Mouse (Mus musculus) forebrain, embryonic 13.5 days (tissue): ENCODE results near the gene Nup93. TPM values are rescaled to one million over a fixed set of nuclear protein-coding genes. Genes with fewer than 3 reads are reported as not detected.

Source experiments
- ATAC-seq: fragments of 200-750 bp; cut with Nextera tagmentation; 2 replicates; pipeline ENCODE4 v1.8.0; 2017
- H3K27ac ChIP-seq: fragments of 300-500 bp; sonication (generic); 2 replicates; pipeline ENCODE4 v1.5.1; 2015; ENCODE audit warnings: inconsistent platforms, mild to moderate bottlenecking, moderate library complexity
- H3K27me3 ChIP-seq: fragments of 300-500 bp; sonication (generic); 2 replicates; pipeline ENCODE4 v1.6.1; 2015; ENCODE audit warnings: mild to moderate bottlenecking, inconsistent platforms
- H3K36me3 ChIP-seq: fragments of 300-500 bp; sonication (generic); 2 replicates; pipeline ENCODE4 v1.6.1; 2015; ENCODE audit warnings: mild to moderate bottlenecking, inconsistent platforms; ENCODE audit not compliant: poor library complexity, severe bottlenecking
- H3K4me1 ChIP-seq: fragments of 300-500 bp; sonication (generic); 2 replicates; pipeline ENCODE4 v1.6.1; 2015; ENCODE audit warnings: inconsistent platforms
- H3K4me2 ChIP-seq: fragments of 300-500 bp; sonication (generic); 2 replicates; pipeline ENCODE4 v1.6.1; 2015; ENCODE audit warnings: inconsistent platforms, mild to moderate bottlenecking, moderate library complexity
- H3K4me3 ChIP-seq: fragments of 300-500 bp; sonication (generic); 2 replicates; pipeline ENCODE4 v1.5.1; 2015; ENCODE audit warnings: mild to moderate bottlenecking, inconsistent platforms
- H3K9ac ChIP-seq: fragments of 300-500 bp; sonication (generic); 2 replicates; pipeline ENCODE4 v1.6.1; 2015; ENCODE audit warnings: mild to moderate bottlenecking, inconsistent platforms
- H3K9me3 ChIP-seq: fragments of 300-500 bp; sonication (generic); replicated peaks from 2 replicates; pipeline ENCODE4 v1.6.1; 2016; ENCODE audit warnings: inconsistent platforms
- WGBS: fragments of 180-500 bp; shearing (Covaris S2); methylation state at CpG from one replicate; pipeline ENCODE4 v1.1.7; 2015; 5-methylcytosine and 5-hydroxymethylcytosine counted together
- polyA plus RNA-seq: library from polyadenylated mRNA; unstranded; fragments of >200 nt; fragmentation: Nextera tagmentation; extraction: Ambion mirVana; gene quantifications from 2 replicates; pipeline ENCODE4 v1.2.1, GENCODE M21; 2015

The Nup93 gene
- polyA plus RNA-seq, 1 experiment from 2014 or later = 83.6 TPM

- 86% methylated on average over 7 of the region's 7 CpGs for WGBS
- Histone ChIP-seq H3K4me1 (no peaks in the 10 kb centered on the region), H3K4me2 (no peak overlapping the region), H3K27me3 (no peaks in the 10 kb centered on the region), H3K4me3 (no peak overlapping the region), H3K27ac (no peak overlapping the region), H3K36me3 (no peaks in the 10 kb centered on the region), H3K9ac (no peak overlapping the region), H3K9me3 (no peaks in the 10 kb centered on the region)
- ATAC-seq = no peak
Observed at GRCm38 (mm10) chr8:94340796-94341195, 126.4 kb downstream of the Nup93 start.

DNA sequence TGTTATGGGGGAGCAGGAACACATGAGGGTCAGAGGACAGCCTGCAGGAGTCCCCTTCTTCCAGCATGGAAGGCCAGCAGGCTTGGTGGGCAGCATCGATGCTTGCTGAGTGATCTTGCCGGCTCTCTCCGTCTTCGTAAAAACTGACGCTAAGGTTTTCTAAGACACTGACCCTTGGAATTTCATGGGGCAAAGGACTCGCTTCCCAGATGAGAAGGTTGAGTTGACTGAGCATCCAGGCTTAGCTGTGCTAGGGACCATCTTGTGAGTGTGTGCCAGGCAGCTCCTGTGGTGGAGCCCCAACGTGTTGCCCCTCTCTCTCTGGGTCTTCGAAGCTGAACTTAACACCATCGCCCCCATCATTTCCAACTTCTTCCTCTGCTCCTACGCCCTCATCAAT is 128.3 kb downstream of the Nup93 start:
- Histone ChIP-seq H3K36me3 (no peaks in the 10 kb centered on the region), H3K4me1 (no peaks in the 10 kb centered on the region), H3K9ac (no peak overlapping the region; the same call in 1 of the 2 replicates), H3K27me3 (no peaks in the 10 kb centered on the region), H3K4me3 (no peak overlapping the region), H3K27ac (no peak overlapping the region), H3K4me2 (no peak overlapping the region), H3K9me3 (no peaks in the 10 kb centered on the region)
- no peak for ATAC-seq
- WGBS = 92% methylated on average over 10 of the region's 10 CpGs

DNA sequence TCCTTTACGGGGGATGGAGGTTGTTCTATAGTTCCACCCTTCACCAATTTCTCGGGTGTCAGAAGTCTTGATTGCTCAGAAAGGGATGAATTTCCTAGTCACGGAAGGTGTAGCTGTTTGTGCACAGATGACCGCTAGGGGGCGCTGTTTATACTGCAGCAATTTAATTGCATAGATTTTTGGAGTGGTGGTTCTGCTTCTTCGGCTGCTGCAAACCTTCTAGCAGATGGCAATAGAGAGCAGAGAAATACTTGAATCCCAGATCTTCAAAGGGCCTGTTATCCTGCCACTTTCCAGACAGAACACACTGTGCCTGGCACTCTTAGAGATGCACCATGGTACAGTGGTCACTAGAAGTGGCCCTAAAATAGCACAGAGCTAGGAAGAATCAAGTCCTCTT is 128.9 kb downstream of the Nup93 start:
- no peaks in the 10 kb centered on the region for H3K9me3 ChIP-seq
- no peak overlapping the region for H3K27ac ChIP-seq
- no peaks in the 10 kb centered on the region for H3K36me3 ChIP-seq
- H3K4me3 ChIP-seq = no peak overlapping the region
- H3K4me2 ChIP-seq = no peak overlapping the region
- ATAC-seq = no peak
- 13% methylated on average over 6 of the region's 6 CpGs for WGBS
- no peaks in the 10 kb centered on the region for H3K27me3 ChIP-seq
- H3K4me1 ChIP-seq = no peaks in the 10 kb centered on the region
- no peak overlapping the region for H3K9ac ChIP-seq

DNA sequence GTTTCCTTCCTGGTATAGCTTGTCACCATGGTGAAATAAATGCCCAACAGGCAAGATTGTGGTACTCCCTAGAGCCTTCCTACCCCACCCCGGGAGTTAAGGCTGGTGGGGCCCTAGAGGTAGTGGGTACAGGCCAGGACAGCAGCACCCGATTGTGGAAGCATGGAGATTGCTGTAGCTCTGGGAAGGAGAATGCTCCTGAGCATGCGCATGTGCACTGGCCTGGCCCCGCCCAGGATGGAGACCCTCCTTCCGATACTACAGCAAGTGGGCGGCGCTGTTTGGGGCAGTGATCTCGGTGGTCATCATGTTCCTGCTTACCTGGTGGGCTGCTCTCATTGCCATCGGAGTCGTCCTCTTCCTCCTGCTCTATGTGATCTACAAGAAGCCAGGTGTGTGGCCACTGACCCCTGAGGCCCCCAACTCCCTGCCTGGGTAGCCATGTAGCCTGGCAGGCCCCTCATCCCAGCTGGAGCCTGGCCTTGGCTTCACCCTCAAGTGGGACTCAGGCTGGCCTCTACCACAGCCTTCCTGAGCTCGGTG is 129.5 kb downstream of the Nup93 start:
- no peak overlapping the region for H3K4me2 ChIP-seq
- no peak overlapping the region for H3K4me3 ChIP-seq
- no peak overlapping the region for H3K27ac ChIP-seq
- no peaks in the 10 kb centered on the region for H3K27me3 ChIP-seq
- no peaks in the 10 kb centered on the region for H3K4me1 ChIP-seq
- H3K9ac ChIP-seq = no peak overlapping the region
- H3K9me3 ChIP-seq = no peaks in the 10 kb centered on the region
- no peak for ATAC-seq
- H3K36me3 ChIP-seq = no peaks in the 10 kb centered on the region
- WGBS = 88% methylated on average over 11 of the region's 11 CpGs

- H3K4me1 ChIP-seq = no peaks in the 10 kb centered on the region
- no peak overlapping the region for H3K4me3 ChIP-seq
- H3K4me2 ChIP-seq = no peak overlapping the region
- no peak overlapping the region for H3K9ac ChIP-seq
- no peak overlapping the region for H3K27ac ChIP-seq
- no peaks in the 10 kb centered on the region for H3K36me3 ChIP-seq
- ATAC-seq = no peak
- H3K27me3 ChIP-seq = no peaks in the 10 kb centered on the region
- WGBS = 84% methylated on average over 4 of the region's 4 CpGs
- no peaks in the 10 kb centered on the region for H3K9me3 ChIP-seq
Observed at GRCm38 (mm10) chr8:94345657-94346056, 131.3 kb downstream of the Nup93 start.

DNA sequence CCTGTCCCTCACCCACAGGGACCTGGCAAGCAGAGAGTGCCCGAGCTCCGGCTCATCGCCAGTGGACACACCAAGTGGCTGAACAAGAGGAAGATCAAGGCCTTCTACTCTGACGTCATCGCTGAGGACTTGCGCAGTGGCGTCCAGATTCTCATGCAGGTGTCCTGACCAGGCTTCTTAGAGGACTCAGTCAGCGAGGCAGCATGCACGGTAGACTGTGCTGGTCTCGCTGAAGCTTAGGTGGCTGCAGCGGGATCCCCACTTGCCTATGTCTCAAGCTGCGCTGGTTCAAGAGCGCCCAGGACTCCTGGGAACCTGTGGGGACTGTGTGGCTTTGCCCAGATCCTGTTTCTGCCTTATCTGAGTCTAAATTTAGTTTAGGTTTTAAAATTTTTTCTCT is 131.9 kb downstream of the Nup93 start:
- Histone ChIP-seq H3K27ac (no peak overlapping the region), H3K4me3 (no peak overlapping the region), H3K4me1 (no peaks in the 10 kb centered on the region), H3K4me2 (no peak overlapping the region), H3K9ac (no peak overlapping the region), H3K36me3 (no peaks in the 10 kb centered on the region), H3K27me3 (no peaks in the 10 kb centered on the region), H3K9me3 (no peaks in the 10 kb centered on the region)
- 93% methylated on average over 13 of the region's 13 CpGs for whole genome bisulfite sequencing
- ATAC-seq = no peak

DNA sequence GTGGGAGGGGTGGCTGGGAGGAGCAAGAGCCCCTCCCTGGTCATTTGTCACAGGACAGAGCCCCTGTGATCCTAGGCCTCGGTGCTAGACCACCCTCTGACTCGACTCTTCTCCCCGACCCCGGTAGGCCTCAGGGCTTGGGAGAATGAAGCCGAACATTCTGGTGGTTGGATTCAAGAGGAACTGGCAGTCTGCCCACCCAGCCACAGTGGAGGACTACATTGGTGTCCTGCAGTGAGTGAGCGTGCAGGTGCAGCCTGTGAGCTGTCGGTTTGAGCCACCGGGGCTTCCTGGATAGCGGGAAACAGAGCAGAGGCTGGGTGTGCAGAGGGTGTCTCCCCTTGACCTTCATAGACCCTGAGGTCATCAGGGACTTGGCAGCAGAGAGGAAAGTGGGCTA is 134.1 kb downstream of the Nup93 start:
- H3K27ac ChIP-seq = no peak overlapping the region
- no peak overlapping the region for H3K4me2 ChIP-seq
- no peak for ATAC-seq
- H3K4me1 ChIP-seq = no peaks in the 10 kb centered on the region
- no peak overlapping the region for H3K9ac ChIP-seq
- WGBS = 78% methylated on average over 9 of the region's 9 CpGs
- no peak overlapping the region for H3K4me3 ChIP-seq
- no peaks in the 10 kb centered on the region for H3K9me3 ChIP-seq
- H3K36me3 ChIP-seq = no peaks in the 10 kb centered on the region
- no peaks in the 10 kb centered on the region for H3K27me3 ChIP-seq

DNA sequence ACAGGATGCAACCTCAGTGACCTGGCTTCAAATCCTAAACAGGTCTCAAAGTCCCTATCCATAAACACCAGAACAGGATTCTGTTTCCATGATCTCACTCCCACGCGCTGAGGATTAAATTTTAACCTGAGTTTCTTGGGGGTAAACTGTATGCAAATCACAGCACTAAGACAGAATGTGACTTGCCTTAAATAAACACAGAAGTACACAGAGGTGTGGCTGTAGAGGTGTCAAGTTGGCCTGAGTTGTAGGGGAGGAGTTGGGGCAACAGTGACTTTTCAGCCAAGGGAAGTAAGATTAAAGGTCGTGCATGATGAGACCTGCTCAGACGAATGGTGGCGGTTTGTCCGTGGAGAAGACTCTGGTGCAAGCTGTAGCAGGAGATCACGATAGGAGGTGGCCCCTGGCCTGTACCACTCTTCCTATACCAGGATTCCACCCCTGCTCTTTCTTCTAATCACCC is 139.7 kb downstream of the Nup93 start:
- H3K9me3 ChIP-seq = no peaks in the 10 kb centered on the region
- WGBS = 86% methylated on average over 7 of the region's 7 CpGs
- H3K27me3 ChIP-seq = no peaks in the 10 kb centered on the region
- no peak for ATAC-seq
- H3K9ac ChIP-seq = no peak overlapping the region
- no peak overlapping the region for H3K4me2 ChIP-seq
- peaks cover 6% of the 10 kb centered on the region for H3K4me1 ChIP-seq
- H3K36me3 ChIP-seq = no peaks in the 10 kb centered on the region
- no peak overlapping the region for H3K4me3 ChIP-seq
- H3K27ac ChIP-seq = no peak overlapping the region

GRCm38 (mm10) chr8:94354571-94354970 is 140.2 kb downstream of the Nup93 start:
- 84% methylated on average over 4 of the region's 4 CpGs for WGBS

DNA sequence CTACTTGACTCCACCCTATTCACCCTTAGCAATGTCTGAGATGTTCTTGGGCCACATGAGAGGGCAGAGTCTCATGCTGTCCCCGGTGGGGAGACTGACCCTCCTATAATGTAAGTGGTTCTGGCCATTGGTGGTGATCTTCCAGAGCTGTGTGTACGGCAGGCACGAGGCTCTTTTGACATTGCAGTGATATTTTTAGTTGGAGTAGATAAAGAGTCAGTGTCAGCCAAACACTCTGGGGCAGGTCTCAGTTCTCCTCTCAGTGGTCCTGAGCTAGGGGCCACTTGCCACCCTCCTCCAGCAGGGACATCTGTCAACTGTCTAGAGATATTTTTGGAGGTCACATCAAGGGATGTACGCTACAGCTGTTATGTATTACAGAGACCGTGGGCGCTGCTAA is 142.9 kb downstream of the Nup93 start:
- WGBS = 89% methylated on average over 6 of the region's 6 CpGs
- Histone ChIP-seq H3K36me3 (no peaks in the 10 kb centered on the region), H3K4me3 (no peak overlapping the region), H3K27me3 (no peaks in the 10 kb centered on the region), H3K4me2 (no peak overlapping the region), H3K9me3 (no peaks in the 10 kb centered on the region), H3K9ac (no peak overlapping the region), H3K4me1 (peaks cover 6% of the 10 kb centered on the region), H3K27ac (no peak overlapping the region)
- no peak for ATAC-seq

More at GRCm38 (mm10) chr8:94354571-94354970, 140.2 kb downstream of the Nup93 start:
- Histone ChIP-seq H3K27ac (no peak overlapping the region), H3K9me3 (no peaks in the 10 kb centered on the region), H3K9ac (no peak overlapping the region), H3K4me2 (no peak overlapping the region), H3K4me1 (peaks cover 6% of the 10 kb centered on the region), H3K36me3 (no peaks in the 10 kb centered on the region), H3K4me3 (no peak overlapping the region), H3K27me3 (no peaks in the 10 kb centered on the region)
- no peak for ATAC-seq

GRCm38 (mm10) chr8:94358541-94358940 is 144.2 kb downstream of the Nup93 start:
- Histone ChIP-seq H3K36me3 (no peaks in the 10 kb centered on the region), H3K27ac (no peak overlapping the region), H3K4me2 (no peak overlapping the region), H3K4me1 (peaks cover 6% of the 10 kb centered on the region), H3K9ac (no peak overlapping the region), H3K9me3 (no peaks in the 10 kb centered on the region), H3K27me3 (no peaks in the 10 kb centered on the region), H3K4me3 (no peak overlapping the region)
- no peak for ATAC-seq
- 68% methylated on average over 5 of the region's 5 CpGs for WGBS

DNA sequence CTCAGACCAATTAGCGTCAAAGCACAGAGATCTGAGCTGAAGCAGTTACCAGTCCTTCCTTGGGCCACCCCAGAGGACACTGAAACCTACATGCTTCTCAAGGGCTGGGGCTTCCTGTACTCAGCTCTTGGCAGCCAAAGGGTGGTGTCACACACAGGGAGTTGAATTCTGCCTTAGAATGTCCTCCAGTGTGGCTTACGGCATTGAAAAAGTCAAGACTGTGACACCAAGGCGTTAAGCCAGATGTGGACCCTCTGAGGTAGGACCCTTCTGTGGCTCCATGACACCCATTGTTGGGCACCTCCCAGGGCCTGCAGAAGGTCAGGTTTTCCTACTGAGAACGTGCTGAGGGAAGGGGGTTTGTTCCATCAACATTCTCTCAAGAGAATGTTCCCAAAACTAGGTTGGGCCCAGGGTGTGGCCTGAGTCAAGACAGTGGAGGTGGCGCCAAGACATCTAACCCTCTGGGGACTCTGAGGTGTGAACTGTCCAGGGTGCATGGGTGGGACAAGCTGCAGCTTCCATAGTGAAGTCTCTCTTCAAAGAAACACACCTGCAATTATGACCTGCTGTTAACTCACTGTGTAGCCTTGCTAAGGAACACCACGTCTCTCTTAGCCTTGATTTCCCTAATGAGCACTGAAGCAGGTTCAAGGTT is 147.5 kb downstream of the Nup93 start:
- 90% methylated on average over 6 of the region's 6 CpGs for WGBS
- H3K27ac ChIP-seq = no peak overlapping the region
- ATAC-seq = no peak
- H3K9me3 ChIP-seq = no peaks in the 10 kb centered on the region
- no peak overlapping the region for H3K9ac ChIP-seq
- H3K27me3 ChIP-seq = no peaks in the 10 kb centered on the region
- H3K4me1 ChIP-seq = peaks cover 6% of the 10 kb centered on the region
- no peak overlapping the region for H3K4me3 ChIP-seq
- H3K4me2 ChIP-seq = no peak overlapping the region
- H3K36me3 ChIP-seq = no peaks in the 10 kb centered on the region
